Mouse (Mus musculus) spleen, postnatal 14 days (tissue): ENCODE results near the gene Gpam.

ENCODE experiments used
- DNase-seq, 2 experiments: peaks; one replicate each; pipeline ENCODE4 v3.0.0; 2021 to 2022; ENCODE audit warnings: low spot score in 2 of 2

The Gpam gene

GRCm38 (mm10) chr19:55139301-55139700, 12.3 kb upstream of the Gpam start:
- DNase-seq: no peak

- DNase-seq: no peak
Measured at GRCm38 (mm10) chr19:55138506-55138905, 11.5 kb upstream of the Gpam start.

- no peak for DNase-seq
Measured at GRCm38 (mm10) chr19:55137884-55138283, 10.8 kb upstream of the Gpam start.

- no peak for DNase-seq
Measured at GRCm38 (mm10) chr19:55136693-55137427, 9.8 kb upstream of the Gpam start.

GRCm38 (mm10) chr19:55135918-55136317, 8.9 kb upstream of the Gpam start:
- DNase-seq: no peak

- no peak for DNase-seq
Measured at GRCm38 (mm10) chr19:55134521-55134920, 7.5 kb upstream of the Gpam start.

- no peak for DNase-seq
Measured at GRCm38 (mm10) chr19:55132476-55132875, 5.4 kb upstream of the Gpam start.

- DNase-seq: no peak
Measured at GRCm38 (mm10) chr19:55131747-55132146, 4.7 kb upstream of the Gpam start.

GRCm38 (mm10) chr19:55128469-55128868, 1.4 kb upstream of the Gpam start:
- no peak for DNase-seq

GRCm38 (mm10) chr19:55125456-55125855, 1.6 kb downstream of the Gpam start:
- no peak for DNase-seq

GRCm38 (mm10) chr19:55123001-55123536, 4.0 kb downstream of the Gpam start:
- no peak for DNase-seq

GRCm38 (mm10) chr19:55122351-55122980, 4.6 kb downstream of the Gpam start:
- no peak for DNase-seq

- DNase-seq: no peak
Measured at GRCm38 (mm10) chr19:55121836-55122235, 5.2 kb downstream of the Gpam start.

GRCm38 (mm10) chr19:55120518-55121244, 6.4 kb downstream of the Gpam start:
- no peak for DNase-seq

GRCm38 (mm10) chr19:55119541-55119940, 7.5 kb downstream of the Gpam start:
- no peak for DNase-seq

- no peak for DNase-seq
Measured at GRCm38 (mm10) chr19:55117991-55118390, 9.0 kb downstream of the Gpam start.

GRCm38 (mm10) chr19:55117059-55117815, 9.8 kb downstream of the Gpam start:
- no peak for DNase-seq

GRCm38 (mm10) chr19:55115532-55115931, 11.5 kb downstream of the Gpam start:
- DNase-seq: no peak

GRCm38 (mm10) chr19:55114825-55115395, 12.1 kb downstream of the Gpam start:
- DNase-seq: no peak

- DNase-seq: no peak
Measured at GRCm38 (mm10) chr19:55107896-55108295, 19.1 kb downstream of the Gpam start.

GRCm38 (mm10) chr19:55105969-55106368, 21.1 kb downstream of the Gpam start:
- DNase-seq: no peak
